Mouse (Mus musculus) hindbrain, embryonic 13.5 days (tissue): ENCODE results near the gene Rnf207. TPM values are rescaled to one million over a fixed set of nuclear protein-coding genes. Genes with fewer than 3 reads are reported as not detected.
A peak's percentile ranks its signal among the peaks of the same experiment; 100 is the strongest.

Source experiments
- ATAC-seq: fragments of 200-750 bp; cut with Nextera tagmentation; 2 replicates; pipeline ENCODE4 v1.8.0; 2017; ENCODE audit warnings: moderate TSS enrichment; ENCODE audit not compliant: low FRiP score
- H3K27ac ChIP-seq: fragments of 300-500 bp; sonication (generic); 2 replicates; pipeline ENCODE4 v1.5.1; 2015; ENCODE audit warnings: inconsistent platforms, mild to moderate bottlenecking, moderate library complexity
- H3K27me3 ChIP-seq: fragments of 300-500 bp; sonication (generic); 2 replicates; pipeline ENCODE4 v1.6.1; 2015; ENCODE audit warnings: mild to moderate bottlenecking, inconsistent platforms
- H3K36me3 ChIP-seq: fragments of 300-500 bp; sonication (generic); 2 replicates; pipeline ENCODE4 v1.6.1; 2015; ENCODE audit warnings: mild to moderate bottlenecking, inconsistent platforms
- H3K4me1 ChIP-seq: fragments of 300-500 bp; sonication (generic); replicated peaks from 2 replicates; pipeline ENCODE4 v1.6.1; 2015; ENCODE audit warnings: inconsistent platforms
- H3K4me2 ChIP-seq: fragments of 300-500 bp; sonication (generic); 2 replicates; pipeline ENCODE4 v1.6.1; 2015; ENCODE audit warnings: inconsistent platforms, mild to moderate bottlenecking, moderate library complexity
- H3K4me3 ChIP-seq: fragments of 300-500 bp; sonication (generic); 2 replicates; pipeline ENCODE4 v1.5.1; 2015; ENCODE audit warnings: mild to moderate bottlenecking, inconsistent platforms
- H3K9ac ChIP-seq: fragments of 300-500 bp; sonication (generic); 2 replicates; pipeline ENCODE4 v1.6.1; 2015; ENCODE audit warnings: mild to moderate bottlenecking, inconsistent platforms
- H3K9me3 ChIP-seq: fragments of 300-500 bp; sonication (generic); 2 replicates; pipeline ENCODE4 v1.6.1; 2016; ENCODE audit warnings: inconsistent platforms
- WGBS: fragments of 180-500 bp; shearing (Covaris S2); methylation state at CpG from one replicate; pipeline ENCODE4 v1.1.7; 2015; 5-methylcytosine and 5-hydroxymethylcytosine counted together
- polyA plus RNA-seq: library from polyadenylated mRNA; unstranded; fragments of >200 nt; fragmentation: Nextera tagmentation; extraction: Ambion mirVana; gene quantifications from 2 replicates; pipeline ENCODE4 v1.2.1, GENCODE M21; 2015

Rnf207 gene
- polyA plus RNA-seq, 1 experiment from 2014 or later = 5.2 TPM

DNA sequence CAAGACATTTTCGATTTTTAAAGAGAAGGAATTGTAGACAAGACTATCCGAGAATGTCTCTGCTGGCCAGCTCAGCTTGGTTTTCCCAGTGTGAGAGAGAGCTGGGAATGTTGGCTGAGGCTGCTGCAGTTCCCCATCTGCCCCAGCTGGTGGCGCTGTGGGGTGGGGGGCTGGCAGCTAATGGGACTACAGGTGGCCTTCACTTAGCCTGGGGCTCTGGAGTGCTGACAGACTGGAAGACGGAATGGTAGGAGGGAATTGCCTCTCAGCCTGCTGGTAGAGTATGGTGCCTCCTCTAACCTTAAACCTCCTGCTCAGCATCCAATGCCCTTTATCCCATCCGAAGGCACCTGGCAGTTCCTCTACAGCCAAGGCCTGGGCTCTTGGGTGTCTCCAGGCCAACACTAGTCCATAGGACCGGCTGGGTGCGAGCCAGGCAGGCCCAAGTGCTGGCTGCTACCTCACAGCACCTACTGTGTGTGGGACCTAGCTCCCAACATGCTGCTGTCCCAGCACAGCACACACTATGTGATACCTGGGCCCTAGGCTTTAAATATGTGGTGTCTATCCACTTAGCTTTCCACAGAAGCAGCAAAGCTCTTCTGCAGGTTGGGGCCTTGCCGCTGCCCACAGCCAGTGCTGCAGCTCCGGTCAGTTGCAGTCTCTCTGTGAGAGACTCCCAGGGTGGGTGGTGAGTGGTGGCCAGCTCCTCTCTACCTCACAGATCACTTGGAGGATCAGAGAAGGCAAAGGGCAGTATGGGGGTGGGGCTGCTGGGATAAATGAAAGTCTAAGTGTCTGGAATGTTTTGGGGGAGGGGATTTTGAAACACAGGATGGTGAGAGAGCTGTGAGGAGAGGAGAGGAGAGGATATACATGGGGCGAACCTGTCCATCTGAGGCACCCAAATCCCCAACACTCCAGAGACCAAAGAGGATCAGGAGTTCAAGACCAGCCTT is 42.1 kb downstream of the Rnf207 start:
- no peaks in the 10 kb centered on the region for H3K9me3 ChIP-seq
- H3K27me3 ChIP-seq = peaks cover 93% of the 10 kb centered on the region
- no peak overlapping the region for H3K27ac ChIP-seq
- no peak for ATAC-seq
- H3K4me1 ChIP-seq = peaks cover 36% of the 10 kb centered on the region
- no peak overlapping the region for H3K4me2 ChIP-seq
- no peak overlapping the region for H3K9ac ChIP-seq
- H3K4me3 ChIP-seq = no peak overlapping the region
- peaks cover 26% of the 10 kb centered on the region for H3K36me3 ChIP-seq
- WGBS = 57% methylated on average over 10 of the region's 10 CpGs

DNA sequence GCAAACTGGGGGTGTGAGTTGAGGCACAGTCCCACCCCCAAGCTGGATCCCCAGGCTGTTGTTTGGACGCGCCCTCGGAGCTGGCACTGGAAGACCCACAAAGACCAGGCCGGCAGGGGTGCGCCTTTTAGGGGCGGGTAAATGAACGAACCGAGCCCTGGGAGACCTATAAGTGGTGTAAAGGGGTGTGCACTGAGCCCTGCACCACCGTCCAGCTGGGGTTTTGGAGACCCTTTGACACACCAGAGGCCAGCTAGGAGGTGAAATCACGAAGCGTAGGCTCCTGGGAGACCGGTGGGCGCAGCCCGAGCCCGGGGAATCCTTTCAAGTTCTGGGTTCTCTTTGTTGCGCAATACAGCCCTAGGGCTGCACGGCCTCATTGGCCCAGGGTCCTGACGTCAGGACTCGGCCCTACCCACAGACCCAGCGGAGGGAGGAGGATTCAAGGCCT is 44.1 kb downstream of the Rnf207 start:
- Histone ChIP-seq H3K4me2 (peak overlapping the region; percentile 88), H3K4me1 (peaks cover 36% of the 10 kb centered on the region), H3K9ac (peak overlapping the region; percentile 90), H3K9me3 (no peaks in the 10 kb centered on the region), H3K4me3 (peak overlapping the region; percentile 59), H3K27ac (peak overlapping the region; percentile 61), H3K27me3 (peaks cover 93% of the 10 kb centered on the region), H3K36me3 (peaks cover 14% of the 10 kb centered on the region)
- peak; percentile 30 for ATAC-seq
- 0% methylated on average over 20 of the region's 20 CpGs for WGBS

DNA sequence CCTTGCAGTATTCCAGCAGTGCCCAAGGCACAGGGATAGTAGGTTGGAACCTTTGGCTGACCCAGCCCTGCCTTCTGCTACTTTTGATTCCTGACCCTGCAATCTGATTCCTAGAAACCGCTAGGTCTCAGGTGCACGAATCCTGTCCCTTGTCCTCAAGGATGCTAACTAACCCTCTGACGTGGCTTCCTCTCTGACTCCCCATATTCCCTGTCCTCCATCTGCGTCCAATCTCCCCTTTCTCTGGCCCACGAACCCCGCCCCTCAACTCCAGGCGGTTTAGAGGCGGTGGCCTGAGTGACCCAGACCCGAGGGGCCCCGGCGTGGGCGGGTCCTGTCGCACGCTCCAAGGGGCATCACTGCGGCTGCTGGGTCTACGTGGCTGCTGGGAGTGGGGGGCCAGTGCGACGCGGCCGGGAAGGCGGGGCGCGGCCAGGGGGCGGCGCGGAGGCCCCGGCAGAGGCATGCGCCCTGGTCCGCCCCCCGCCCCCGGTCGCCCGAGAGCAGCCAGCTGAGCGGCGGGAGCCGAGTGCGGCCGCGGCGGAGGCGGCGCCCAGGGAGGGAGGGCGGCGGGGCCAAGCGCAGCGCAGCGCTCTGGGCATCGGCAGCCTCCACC is 45.1 kb downstream of the Rnf207 start, which contains the start of gene Gpr153:
TSS of gene Gpr153 (plus strand) at position 612 of the 616 bp plus-strand sequence.
- no peaks in the 10 kb centered on the region for H3K9me3 ChIP-seq
- H3K27ac ChIP-seq = peak within 1 kb of the TSS; percentile 61
- H3K9ac ChIP-seq = peak within 1 kb of the TSS; percentile 90
- peak; percentile 74 for ATAC-seq
- H3K4me3 ChIP-seq = peak within 1 kb of the TSS; percentile 59
- WGBS = under 1% methylated on average over 39 of the region's 48 CpGs
- peaks cover 17% of the 10 kb centered on the region for H3K36me3 ChIP-seq
- H3K4me2 ChIP-seq = peak within 1 kb of the TSS; percentile 88
- peaks cover 41% of the 10 kb centered on the region for H3K4me1 ChIP-seq
- H3K27me3 ChIP-seq = peaks cover 93% of the 10 kb centered on the region

DNA sequence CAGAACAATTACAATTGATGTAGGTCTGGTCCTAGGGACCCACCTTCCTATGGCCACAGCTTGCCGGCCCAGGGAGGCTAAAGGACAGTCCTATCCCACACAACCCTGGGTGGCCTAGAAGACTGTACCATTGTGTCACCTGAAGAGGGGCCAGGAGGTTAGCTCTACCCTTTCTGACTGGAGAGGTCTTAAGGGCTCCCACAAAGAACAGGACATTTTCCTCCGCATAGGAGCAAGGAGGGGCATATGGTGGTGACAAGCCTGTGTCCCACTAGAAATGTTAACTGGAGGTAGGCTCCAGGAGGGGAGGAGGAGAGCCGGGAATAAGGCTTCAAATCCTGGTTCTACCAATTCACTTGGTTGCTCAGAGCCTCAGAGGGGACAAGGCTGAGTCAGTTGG is 45.6 kb downstream of the Rnf207 start:
- H3K27me3 ChIP-seq = peaks cover 91% of the 10 kb centered on the region
- WGBS = 17% methylated on average over 3 of the region's 3 CpGs
- H3K4me1 ChIP-seq = peaks cover 46% of the 10 kb centered on the region
- peak overlapping the region; percentile 90; the same call in 1 of the 2 replicates for H3K9ac ChIP-seq
- peak overlapping the region; percentile 61 for H3K27ac ChIP-seq
- H3K36me3 ChIP-seq = peaks cover 20% of the 10 kb centered on the region
- H3K9me3 ChIP-seq = no peaks in the 10 kb centered on the region
- peak overlapping the region; percentile 88 for H3K4me2 ChIP-seq
- 0 out of 2 replicates have a peak, but pooled peaks have one; percentile 9 for ATAC-seq
- H3K4me3 ChIP-seq = no peak overlapping the region

DNA sequence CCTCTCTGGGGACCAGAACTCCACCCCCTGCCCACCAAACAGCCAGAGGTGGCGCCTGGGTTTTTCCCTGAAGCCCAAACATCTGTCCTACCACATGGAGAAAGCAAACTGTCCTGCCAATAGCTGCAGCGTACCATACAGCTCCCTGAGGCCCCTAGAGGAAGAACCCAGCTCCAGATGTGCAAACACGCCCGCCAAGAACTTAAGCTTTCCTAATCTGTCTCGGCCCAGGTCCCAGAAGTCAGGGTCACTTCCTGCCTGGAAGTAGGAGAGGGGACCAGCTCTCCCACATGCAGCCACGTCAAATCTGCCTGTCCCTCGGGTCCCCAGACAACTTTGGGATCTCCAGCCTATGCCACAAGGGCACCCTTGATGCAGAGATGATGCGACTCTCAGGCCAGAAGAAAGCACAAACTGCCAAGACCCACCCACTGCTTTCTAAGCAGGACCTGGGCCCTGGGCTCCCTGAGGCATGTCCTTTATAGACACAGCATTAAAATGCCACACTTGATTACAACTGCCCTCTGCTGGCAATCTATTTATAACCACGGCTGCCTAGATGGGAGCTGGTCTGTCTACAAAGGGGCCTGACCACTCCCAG is 46.2 kb downstream of the Rnf207 start:
- WGBS = 49% methylated on average over 9 of the region's 9 CpGs
- peaks cover 85% of the 10 kb centered on the region for H3K27me3 ChIP-seq
- no peak for ATAC-seq

DNA sequence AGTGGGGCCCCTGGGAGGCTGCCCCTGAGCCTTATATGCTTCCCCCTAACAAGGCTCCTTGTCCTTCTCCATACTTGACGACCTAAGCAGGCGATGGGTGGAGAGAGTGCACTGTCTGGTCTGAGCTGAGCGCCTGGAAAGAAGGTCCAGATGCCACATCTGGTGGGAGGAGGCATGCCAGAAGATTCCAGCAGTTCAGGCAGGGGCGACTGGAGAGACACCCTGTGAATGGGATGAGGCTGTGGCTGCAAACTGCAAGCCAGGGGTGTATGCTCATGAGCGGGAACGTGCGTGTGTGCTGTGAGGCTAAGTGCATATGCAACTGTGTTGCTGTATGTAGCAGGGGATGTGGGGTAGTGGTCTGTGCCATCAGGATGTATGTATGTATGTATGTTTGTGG is 46.8 kb downstream of the Rnf207 start:
- H3K9ac ChIP-seq = no peak overlapping the region; the same call in 1 of the 2 replicates

More for the DNA sequence above, 46.2 kb downstream of the Rnf207 start:
- Histone ChIP-seq H3K4me3 (no peak overlapping the region), H3K4me1 (peaks cover 52% of the 10 kb centered on the region), H3K36me3 (peaks cover 24% of the 10 kb centered on the region), H3K4me2 (no peak overlapping the region), H3K27ac (peak overlapping the region; percentile 61), H3K9ac (peak overlapping the region; percentile 39; the same call in 1 of the 2 replicates), H3K9me3 (no peaks in the 10 kb centered on the region)

DNA sequence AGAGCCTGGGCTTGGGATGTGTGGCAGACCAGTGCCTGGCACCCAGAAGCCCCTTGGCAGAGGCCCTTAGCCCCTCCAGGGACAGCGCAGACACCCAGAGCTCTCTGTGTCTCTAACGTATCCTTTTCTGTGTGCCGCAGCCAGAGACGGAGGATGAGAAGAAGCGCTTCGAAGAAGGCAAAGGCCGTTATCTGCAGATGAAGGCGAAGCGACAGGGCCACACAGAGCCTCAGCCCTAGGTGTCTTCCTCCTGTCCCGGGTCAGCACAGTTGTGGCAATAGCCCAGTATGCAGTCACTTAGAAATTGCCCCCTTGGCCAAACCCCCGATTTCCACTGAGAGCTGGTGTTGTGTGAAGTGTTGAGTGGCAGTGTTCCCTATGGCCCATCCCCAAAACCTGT is 47.5 kb downstream of the Rnf207 start:
- no peak for ATAC-seq
- Histone ChIP-seq H3K9me3 (no peaks in the 10 kb centered on the region), H3K4me1 (peaks cover 58% of the 10 kb centered on the region), H3K9ac (no peak overlapping the region), H3K4me2 (no peak overlapping the region), H3K4me3 (no peak overlapping the region), H3K27ac (no peak overlapping the region), H3K27me3 (peaks cover 73% of the 10 kb centered on the region), H3K36me3 (peaks cover 24% of the 10 kb centered on the region)
- 91% methylated on average over 11 of the region's 11 CpGs for WGBS

More for the DNA sequence above, 46.8 kb downstream of the Rnf207 start:
- Histone ChIP-seq H3K4me3 (no peak overlapping the region), H3K9me3 (no peaks in the 10 kb centered on the region), H3K27ac (no peak overlapping the region), H3K36me3 (peaks cover 24% of the 10 kb centered on the region), H3K4me2 (no peak overlapping the region), H3K4me1 (peaks cover 56% of the 10 kb centered on the region), H3K27me3 (peaks cover 80% of the 10 kb centered on the region)
- no peak for ATAC-seq
- 73% methylated on average over 7 of the region's 7 CpGs for WGBS

DNA sequence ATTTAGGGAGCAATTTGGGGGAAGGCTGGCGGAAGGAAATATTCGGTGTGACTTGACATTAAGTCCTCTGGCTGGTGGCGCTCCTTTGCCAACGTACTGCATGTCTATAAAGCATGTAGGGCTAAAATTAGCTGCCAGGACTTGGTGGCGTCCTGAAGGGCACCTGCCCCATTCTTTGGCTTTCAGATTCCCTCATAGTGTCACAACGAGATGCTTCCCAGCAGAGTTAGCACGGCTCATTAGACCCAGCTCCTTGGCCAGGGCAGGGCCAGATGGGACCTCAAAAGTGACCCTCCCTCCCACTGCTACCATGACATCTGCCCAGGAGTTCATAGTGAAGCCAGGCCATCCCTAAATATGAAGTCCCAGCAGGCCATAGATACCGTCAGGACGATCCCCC is 48.2 kb downstream of the Rnf207 start:
- 61% methylated on average over 9 of the region's 9 CpGs for WGBS
- no peak for ATAC-seq
- Histone ChIP-seq H3K27me3 (peaks cover 66% of the 10 kb centered on the region), H3K9ac (no peak overlapping the region), H3K4me1 (peaks cover 65% of the 10 kb centered on the region), H3K9me3 (no peaks in the 10 kb centered on the region), H3K27ac (no peak overlapping the region), H3K36me3 (peaks cover 24% of the 10 kb centered on the region), H3K4me2 (no peak overlapping the region), H3K4me3 (no peak overlapping the region)

DNA sequence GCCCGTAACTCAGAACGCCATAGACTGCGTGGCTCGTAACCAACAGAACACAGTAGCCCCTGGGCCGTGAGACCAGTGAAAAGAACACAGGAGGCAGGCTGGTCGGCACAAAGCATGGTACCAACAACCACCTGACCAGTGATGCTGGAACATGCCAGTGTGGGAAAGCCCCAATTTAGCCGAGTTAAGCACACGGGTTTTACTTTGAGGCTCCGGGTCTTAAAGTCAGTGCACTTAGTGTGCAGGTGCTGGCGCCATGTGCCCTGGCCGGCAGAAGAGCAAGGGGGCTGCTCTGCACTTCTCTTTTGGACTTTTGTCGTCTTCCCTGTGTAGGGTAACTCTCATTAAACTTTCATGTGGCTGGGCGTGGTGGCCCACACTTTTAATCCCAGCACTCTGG is 48.8 kb downstream of the Rnf207 start:
- Histone ChIP-seq H3K4me2 (no peak overlapping the region), H3K27ac (no peak overlapping the region), H3K4me3 (no peak overlapping the region), H3K9me3 (no peaks in the 10 kb centered on the region), H3K27me3 (peaks cover 59% of the 10 kb centered on the region), H3K4me1 (peaks cover 64% of the 10 kb centered on the region), H3K9ac (no peak overlapping the region), H3K36me3 (peaks cover 24% of the 10 kb centered on the region)
- no peak for ATAC-seq
- WGBS = 90% methylated on average over 13 of the region's 13 CpGs

DNA sequence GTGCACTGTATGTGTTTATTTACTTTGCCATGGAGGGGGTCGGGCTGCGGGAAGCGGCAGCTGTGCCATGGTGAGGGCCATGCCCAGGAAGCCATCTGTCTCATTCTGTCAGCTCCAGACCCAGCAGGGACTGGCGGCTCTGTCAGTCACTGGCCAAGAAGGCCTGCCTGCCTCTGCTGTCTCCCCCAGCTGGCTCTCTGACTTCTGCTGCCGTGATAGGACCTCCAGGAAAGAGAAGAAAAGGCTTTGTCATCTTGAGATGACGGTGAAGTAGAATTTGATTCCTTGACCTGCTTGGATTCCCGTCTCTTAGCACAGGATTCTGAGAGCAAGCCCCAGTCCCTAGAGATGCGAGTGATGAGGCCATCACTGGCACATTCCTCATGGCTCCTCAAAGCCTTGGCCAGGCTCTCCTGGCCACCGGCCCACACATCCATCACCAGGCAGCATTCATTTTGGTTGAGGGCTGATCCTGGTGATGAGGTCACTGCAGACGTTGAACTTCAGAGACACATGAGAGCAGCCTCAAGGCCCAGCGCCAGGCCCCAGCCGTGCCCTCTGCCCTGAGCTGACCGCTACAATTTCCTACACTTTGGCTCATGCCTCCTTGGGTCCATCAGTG is 50.9 kb downstream of the Rnf207 start:
- H3K27ac ChIP-seq = 0 out of 2 replicates have a peak overlapping the region, but pooled peaks have one; percentile 12
- H3K4me1 ChIP-seq = peaks cover 61% of the 10 kb centered on the region
- WGBS = 66% methylated on average over 13 of the region's 13 CpGs
- H3K36me3 ChIP-seq = peaks cover 30% of the 10 kb centered on the region
- no peak for ATAC-seq
- H3K9ac ChIP-seq = no peak overlapping the region
- no peaks in the 10 kb centered on the region for H3K9me3 ChIP-seq
- H3K4me3 ChIP-seq = no peak overlapping the region
- H3K27me3 ChIP-seq = peaks cover 47% of the 10 kb centered on the region
- H3K4me2 ChIP-seq = no peak overlapping the region

DNA sequence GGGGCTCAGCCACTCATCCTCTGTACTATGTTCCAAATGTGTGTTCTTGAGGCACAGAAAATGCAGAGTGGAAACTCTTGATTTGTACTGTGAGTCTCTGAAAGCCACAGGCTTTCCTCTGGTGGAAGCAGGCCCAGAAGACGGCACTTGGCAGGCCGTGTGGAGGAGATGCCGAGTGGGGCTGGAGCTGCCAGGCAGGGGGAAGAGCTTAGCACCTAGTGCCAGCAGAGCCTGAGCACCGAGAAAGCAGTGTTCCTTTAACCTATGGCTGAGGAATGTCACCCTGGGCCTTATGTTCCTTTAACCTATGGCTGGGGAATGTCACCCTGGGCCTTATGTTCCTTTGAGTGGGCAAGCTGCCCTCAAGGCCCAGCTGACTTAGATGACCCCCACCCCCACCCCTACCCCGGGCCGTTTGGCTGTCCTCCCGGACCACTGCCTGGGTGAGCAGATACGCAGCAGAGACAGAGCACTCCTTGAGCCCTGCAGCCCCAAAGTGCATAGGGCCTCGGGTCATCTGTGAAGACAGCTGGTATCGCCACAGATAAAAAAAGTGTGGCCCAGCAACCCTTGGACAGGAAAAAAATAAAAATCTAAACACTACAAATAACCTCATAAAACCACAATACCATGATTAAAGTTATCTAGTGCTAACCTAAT is 52.4 kb downstream of the Rnf207 start:
- Histone ChIP-seq H3K9me3 (no peaks in the 10 kb centered on the region), H3K27ac (no peak overlapping the region), H3K4me1 (peaks cover 58% of the 10 kb centered on the region), H3K4me3 (no peak overlapping the region), H3K27me3 (peaks cover 43% of the 10 kb centered on the region), H3K36me3 (peaks cover 21% of the 10 kb centered on the region), H3K9ac (no peak overlapping the region), H3K4me2 (no peak overlapping the region)
- WGBS = 50% methylated on average over 10 of the region's 10 CpGs
- no peak for ATAC-seq
